Mouse (Mus musculus): ENCODE data around the gene Cdc37l1. TPM values are rescaled to one million over a fixed set of nuclear protein-coding genes. Genes with fewer than 3 reads are reported as not detected.

Gene Cdc37l1
- polyA plus RNA-seq, 1 experiment from 2014 or later = 36.7 TPM

- Histone ChIP-seq H3K36me3 (ENCODE audit: control insufficient read depth, insufficient read depth, low read length) (peaks cover 7% of the 10 kb centered on the region; the same call in 1 of the 2 replicates), H3K4me2 (no peak overlapping the region), H3K4me1 (ENCODE audit: control insufficient read depth, insufficient read depth, low read length) (no peaks in the 10 kb centered on the region), H3K27ac (ENCODE audit: low read depth, low read length) (no peak overlapping the region), H3K9me3 (replicated peaks; ENCODE audit: control insufficient read depth, low read length) (no peaks in the 10 kb centered on the region), H3K27me3 (ENCODE audit: control insufficient read depth, insufficient read depth, low read length) (no peaks in the 10 kb centered on the region), H3K9ac (ENCODE audit: low read depth, low read length) (no peak overlapping the region), H3K4me3 (ENCODE audit: low read depth, low read length) (no peak overlapping the region)
- WGBS (ENCODE audit: insufficient replicate concordance) = 86% methylated on average over 12 of the region's 12 CpGs
- ATAC-seq (replicated peaks; ENCODE audit: insufficient number of reproducible peaks, low FRiP score, low TSS enrichment) = no peak
Measured at GRCm38 (mm10) chr19:29011355-29011990, 21.3 kb downstream of the Cdc37l1 start.

DNA sequence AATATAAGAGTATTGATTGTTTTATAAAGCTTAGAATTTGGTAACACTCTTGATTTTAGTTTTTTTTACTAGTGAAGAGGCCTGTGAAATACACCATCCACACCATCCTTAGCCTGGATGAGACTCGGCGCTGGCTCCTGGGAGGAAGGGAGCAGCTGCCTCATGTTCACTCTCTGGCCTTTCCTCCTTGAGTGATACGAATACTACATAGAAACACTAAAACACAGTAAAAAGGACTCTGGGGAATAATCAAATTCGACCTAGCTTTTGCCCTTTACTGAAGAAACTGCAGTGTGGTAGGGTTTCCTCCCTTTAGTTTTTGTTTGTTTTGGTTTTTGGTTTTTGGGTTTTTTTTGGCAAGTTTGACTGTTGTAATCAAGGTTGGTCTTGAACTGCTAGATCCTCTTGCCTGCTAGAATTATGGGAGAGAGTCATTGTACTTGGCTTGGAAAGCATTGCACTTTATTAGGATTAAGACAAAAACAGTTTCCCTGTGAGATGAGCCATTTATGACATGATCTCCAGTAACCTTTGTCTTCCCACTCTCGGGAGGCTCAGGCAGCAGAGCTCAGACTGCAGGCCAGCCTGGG is 24.4 kb downstream of the Cdc37l1 start:
- Histone ChIP-seq H3K9ac (ENCODE audit: low read depth, low read length) (no peak overlapping the region), H3K4me1 (ENCODE audit: control insufficient read depth, insufficient read depth, low read length) (no peaks in the 10 kb centered on the region), H3K27me3 (ENCODE audit: control insufficient read depth, insufficient read depth, low read length) (no peaks in the 10 kb centered on the region), H3K27ac (ENCODE audit: low read depth, low read length) (no peak overlapping the region), H3K4me3 (ENCODE audit: low read depth, low read length) (no peak overlapping the region), H3K4me2 (no peak overlapping the region), H3K36me3 (ENCODE audit: control insufficient read depth, insufficient read depth, low read length) (peaks cover 5% of the 10 kb centered on the region; the same call in 1 of the 2 replicates), H3K9me3 (replicated peaks; ENCODE audit: control insufficient read depth, low read length) (no peaks in the 10 kb centered on the region)
- ATAC-seq (replicated peaks; ENCODE audit: insufficient number of reproducible peaks, low FRiP score, low TSS enrichment) = no peak
- 87% methylated on average over 5 of the region's 5 CpGs for WGBS (ENCODE audit: insufficient replicate concordance)

DNA sequence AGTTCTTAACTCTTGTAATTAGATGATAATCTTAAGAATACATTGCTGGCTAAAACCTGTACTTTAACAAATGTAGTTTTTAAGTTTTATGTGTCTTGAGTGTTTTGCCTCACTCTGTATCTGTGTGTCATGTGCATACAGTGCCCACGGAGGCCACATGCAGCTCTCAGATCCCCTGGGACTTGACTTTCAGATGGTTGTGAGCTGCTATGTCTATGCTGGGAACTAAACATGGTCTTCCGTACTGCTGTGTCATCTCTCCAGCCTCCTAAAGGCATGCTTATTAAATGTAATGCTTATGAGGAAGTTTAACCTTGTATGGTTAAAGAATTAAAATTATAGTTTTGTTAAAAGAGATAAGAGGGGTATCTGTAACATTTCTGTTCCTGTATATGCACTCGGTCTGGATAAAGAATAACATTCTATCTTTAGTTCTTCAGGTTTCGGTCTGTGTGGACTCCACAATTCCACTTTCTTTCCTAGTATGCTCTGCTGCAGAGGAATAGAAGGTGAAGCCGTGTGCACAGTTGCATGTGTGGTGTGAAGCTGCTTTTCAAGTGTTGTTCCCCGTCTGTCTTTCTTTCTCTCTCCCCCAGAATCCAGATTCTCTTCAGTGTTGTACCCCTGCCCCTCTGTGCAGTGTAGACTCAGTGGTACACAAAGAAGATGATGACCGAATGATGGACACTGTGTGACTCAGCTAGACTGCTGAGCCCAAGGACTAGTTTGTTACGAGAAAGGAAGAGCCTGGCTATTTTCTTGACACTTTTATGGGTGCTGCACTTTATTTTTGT is 25.5 kb downstream of the Cdc37l1 start:
- no peak overlapping the region for H3K9ac ChIP-seq (ENCODE audit: low read depth, low read length)
- no peak overlapping the region for H3K4me2 ChIP-seq
- H3K4me1 ChIP-seq (ENCODE audit: control insufficient read depth, insufficient read depth, low read length) = no peaks in the 10 kb centered on the region
- 85% methylated on average over 8 of the region's 8 CpGs for WGBS (ENCODE audit: insufficient replicate concordance)
- H3K9me3 ChIP-seq (replicated peaks; ENCODE audit: control insufficient read depth, low read length) = no peaks in the 10 kb centered on the region
- no peaks in the 10 kb centered on the region for H3K27me3 ChIP-seq (ENCODE audit: control insufficient read depth, insufficient read depth, low read length)
- no peak overlapping the region for H3K4me3 ChIP-seq (ENCODE audit: low read depth, low read length)
- H3K27ac ChIP-seq (ENCODE audit: low read depth, low read length) = no peak overlapping the region
- ATAC-seq (replicated peaks; ENCODE audit: insufficient number of reproducible peaks, low FRiP score, low TSS enrichment) = no peak
- peaks cover 10% of the 10 kb centered on the region for H3K36me3 ChIP-seq (ENCODE audit: control insufficient read depth, insufficient read depth, low read length)

GRCm38 (mm10) chr19:29016204-29016765 is 26.1 kb downstream of the Cdc37l1 start:
- Histone ChIP-seq H3K4me3 (ENCODE audit: low read depth, low read length) (no peak overlapping the region), H3K9me3 (replicated peaks; ENCODE audit: control insufficient read depth, low read length) (no peaks in the 10 kb centered on the region), H3K27me3 (ENCODE audit: control insufficient read depth, insufficient read depth, low read length) (no peaks in the 10 kb centered on the region), H3K27ac (ENCODE audit: low read depth, low read length) (no peak overlapping the region), H3K9ac (ENCODE audit: low read depth, low read length) (no peak overlapping the region), H3K4me2 (no peak overlapping the region), H3K36me3 (ENCODE audit: control insufficient read depth, insufficient read depth, low read length) (peaks cover 13% of the 10 kb centered on the region), H3K4me1 (ENCODE audit: control insufficient read depth, insufficient read depth, low read length) (no peaks in the 10 kb centered on the region)
- WGBS (ENCODE audit: insufficient replicate concordance) = 74% methylated on average over 5 of the region's 5 CpGs
- no peak for ATAC-seq (replicated peaks; ENCODE audit: insufficient number of reproducible peaks, low FRiP score, low TSS enrichment)

- no peaks in the 10 kb centered on the region for H3K9me3 ChIP-seq (replicated peaks; ENCODE audit: control insufficient read depth, low read length)
- H3K4me3 ChIP-seq (ENCODE audit: low read depth, low read length) = no peak overlapping the region
- no peak overlapping the region for H3K27ac ChIP-seq (ENCODE audit: low read depth, low read length)
- H3K9ac ChIP-seq (ENCODE audit: low read depth, low read length) = no peak overlapping the region
- 51% methylated on average over 5 of the region's 5 CpGs for WGBS (ENCODE audit: insufficient replicate concordance)
- ATAC-seq (replicated peaks; ENCODE audit: insufficient number of reproducible peaks, low FRiP score, low TSS enrichment) = no peak
- H3K4me1 ChIP-seq (ENCODE audit: control insufficient read depth, insufficient read depth, low read length) = no peaks in the 10 kb centered on the region
- H3K27me3 ChIP-seq (ENCODE audit: control insufficient read depth, insufficient read depth, low read length) = no peaks in the 10 kb centered on the region
- H3K36me3 ChIP-seq (ENCODE audit: control insufficient read depth, insufficient read depth, low read length) = peaks cover 18% of the 10 kb centered on the region
- no peak overlapping the region for H3K4me2 ChIP-seq
Measured at GRCm38 (mm10) chr19:29016786-29017185, 26.6 kb downstream of the Cdc37l1 start.

- 88% methylated on average over 3 of the region's 3 CpGs for WGBS (ENCODE audit: insufficient replicate concordance)
Measured at GRCm38 (mm10) chr19:29019647-29020046, 29.5 kb downstream of the Cdc37l1 start.

GRCm38 (mm10) chr19:29021754-29022345 is 31.7 kb downstream of the Cdc37l1 start:
- Histone ChIP-seq H3K36me3 (ENCODE audit: control insufficient read depth, insufficient read depth, low read length) (peaks cover 36% of the 10 kb centered on the region), H3K4me3 (ENCODE audit: low read depth, low read length) (no peak overlapping the region), H3K9ac (ENCODE audit: low read depth, low read length) (no peak overlapping the region), H3K4me2 (no peak overlapping the region), H3K27ac (ENCODE audit: low read depth, low read length) (no peak overlapping the region), H3K9me3 (replicated peaks; ENCODE audit: control insufficient read depth, low read length) (no peaks in the 10 kb centered on the region), H3K27me3 (ENCODE audit: control insufficient read depth, insufficient read depth, low read length) (no peaks in the 10 kb centered on the region), H3K4me1 (ENCODE audit: control insufficient read depth, insufficient read depth, low read length) (peaks cover 7% of the 10 kb centered on the region)
- ATAC-seq (replicated peaks; ENCODE audit: insufficient number of reproducible peaks, low FRiP score, low TSS enrichment) = no peak
- 90% methylated on average over 7 of the region's 7 CpGs for WGBS (ENCODE audit: insufficient replicate concordance)

More at GRCm38 (mm10) chr19:29019647-29020046, 29.5 kb downstream of the Cdc37l1 start:
- H3K4me1 ChIP-seq (ENCODE audit: control insufficient read depth, insufficient read depth, low read length) = peaks cover 7% of the 10 kb centered on the region
- no peak overlapping the region for H3K27ac ChIP-seq (ENCODE audit: low read depth, low read length)
- no peaks in the 10 kb centered on the region for H3K27me3 ChIP-seq (ENCODE audit: control insufficient read depth, insufficient read depth, low read length)
- no peak for ATAC-seq (replicated peaks; ENCODE audit: insufficient number of reproducible peaks, low FRiP score, low TSS enrichment)
- no peaks in the 10 kb centered on the region for H3K9me3 ChIP-seq (replicated peaks; ENCODE audit: control insufficient read depth, low read length)
- no peak overlapping the region for H3K9ac ChIP-seq (ENCODE audit: low read depth, low read length)
- H3K4me3 ChIP-seq (ENCODE audit: low read depth, low read length) = no peak overlapping the region
- H3K36me3 ChIP-seq (ENCODE audit: control insufficient read depth, insufficient read depth, low read length) = peaks cover 32% of the 10 kb centered on the region
- H3K4me2 ChIP-seq = no peak overlapping the region

DNA sequence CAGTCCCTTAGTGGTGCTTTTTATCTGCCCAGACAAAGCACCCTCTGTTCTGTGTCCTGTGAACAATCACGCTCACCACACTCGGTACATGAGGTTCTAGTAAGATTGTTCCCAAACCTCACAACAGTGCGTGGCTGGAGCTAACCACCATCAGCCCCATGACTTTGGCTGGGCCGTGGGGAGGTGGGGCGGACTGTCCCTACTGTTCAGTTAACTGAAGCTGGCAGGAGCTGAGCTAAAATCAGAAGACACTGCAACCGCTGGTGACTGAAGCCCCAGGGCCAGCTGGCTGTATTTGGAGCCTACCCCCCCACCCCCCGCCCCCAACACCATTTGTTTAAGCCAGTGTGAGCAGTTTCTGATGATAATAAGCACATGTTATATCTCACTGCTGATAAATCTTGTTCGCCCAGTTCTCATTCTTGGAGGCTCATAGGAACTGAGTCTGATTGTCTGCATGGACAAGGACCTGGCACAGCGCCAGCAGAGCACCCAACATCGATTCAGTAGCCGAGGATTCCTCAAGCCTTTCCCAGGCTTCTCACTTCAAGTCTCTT is 34.3 kb downstream of the Cdc37l1 start:
- no peak for ATAC-seq (replicated peaks; ENCODE audit: insufficient number of reproducible peaks, low FRiP score, low TSS enrichment)
- H3K27ac ChIP-seq (ENCODE audit: low read depth, low read length) = no peak overlapping the region
- H3K9ac ChIP-seq (ENCODE audit: low read depth, low read length) = no peak overlapping the region
- H3K4me2 ChIP-seq = no peak overlapping the region
- no peaks in the 10 kb centered on the region for H3K9me3 ChIP-seq (replicated peaks; ENCODE audit: control insufficient read depth, low read length)
- H3K4me3 ChIP-seq (ENCODE audit: low read depth, low read length) = no peak overlapping the region
- H3K4me1 ChIP-seq (ENCODE audit: control insufficient read depth, insufficient read depth, low read length) = peaks cover 7% of the 10 kb centered on the region
- peaks cover 31% of the 10 kb centered on the region for H3K36me3 ChIP-seq (ENCODE audit: control insufficient read depth, insufficient read depth, low read length)
- 65% methylated on average over 11 of the region's 11 CpGs for WGBS (ENCODE audit: insufficient replicate concordance)
- H3K27me3 ChIP-seq (ENCODE audit: control insufficient read depth, insufficient read depth, low read length) = no peaks in the 10 kb centered on the region
